Mouse (Mus musculus) liver, postnatal 0 days (tissue): Measurements from ENCODE around the gene Arhgap35.

Source experiments
- CTCF ChIP-seq: sonication (generic); IDR thresholded peaks from 2 replicates; pipeline ENCODE4 v1.5.1; 2016; ENCODE audit warnings: antibody characterized with exemption, low read depth
- EP300 ChIP-seq: IDR thresholded peaks from 2 replicates; pipeline ENCODE4 v1.6.1; 2016; ENCODE audit warnings: antibody characterized with exemption, low read depth, mild to moderate bottlenecking

GRCm38 (mm10) chr7:16614171-16614887 is 464 bp downstream of the Arhgap35 start:
- TF ChIP-seq CTCF (no peak), EP300 (no peak)
